Mouse (Mus musculus) heart, embryonic 14.5 days (tissue): ENCODE measurements at regions not wholly inside any gene's neighbourhood (a gene's known extent, or its start where the extent isn't known, plus 50 kb on each side); places are given as distances from the start of the nearest gene placed in this dataset.

Experiments
- ATAC-seq: fragments of 200-750 bp; cut with Nextera tagmentation; 2 replicates; pipeline ENCODE4 v1.8.0; 2017; ENCODE audit warnings: low read depth, moderate TSS enrichment; ENCODE audit not compliant: insufficient number of reproducible peaks, insufficient read depth, low FRiP score
- H3K27ac ChIP-seq, 2 experiments: fragments of 200-500 bp in 1 of 2; fragments of 300-500 bp in 1 of 2; sonication (generic) in 1 of 2; replicated peaks in 1 of 2; 2 replicates each; pipeline ENCODE4 v1.5.1; 2012 to 2014; ENCODE audit warnings: low read depth in 2 of 2, low read length in 2 of 2, control low read depth in 1 of 2, mild to moderate bottlenecking in 1 of 2, mixed read lengths in 1 of 2; ENCODE audit not compliant: control insufficient read depth in 1 of 2, insufficient read depth in 1 of 2
- H3K27me3 ChIP-seq: fragments of 300-500 bp; sonication (generic); 2 replicates; pipeline ENCODE4 v1.6.1; 2014; ENCODE audit warnings: mild to moderate bottlenecking, low read length, control low read depth; ENCODE audit not compliant: control insufficient read depth, insufficient read depth
- H3K36me3 ChIP-seq: fragments of 300-500 bp; sonication (generic); 2 replicates; pipeline ENCODE4 v1.6.1; 2014; ENCODE audit warnings: mild to moderate bottlenecking, control low read depth, low read length, mixed read lengths; ENCODE audit not compliant: control insufficient read depth, insufficient read depth
- H3K4me1 ChIP-seq, 2 experiments: fragments of 200-500 bp in 1 of 2; fragments of 300-500 bp in 1 of 2; sonication (generic) in 1 of 2; 2 replicates each; pipeline ENCODE4 v1.6.1; 2012 to 2014; ENCODE audit warnings: low read length in 2 of 2, control low read depth in 1 of 2, mixed read lengths in 1 of 2; ENCODE audit not compliant: control insufficient read depth in 2 of 2, insufficient read depth in 2 of 2
- H3K4me2 ChIP-seq: fragments of 300-500 bp; sonication (generic); 2 replicates; pipeline ENCODE4 v1.6.1; 2014; ENCODE audit warnings: mild to moderate bottlenecking, low read length
- H3K4me3 ChIP-seq, 2 experiments: fragments of 200-500 bp in 1 of 2; fragments of 300-500 bp in 1 of 2; sonication (generic) in 1 of 2; 2 replicates each; pipeline ENCODE4 v1.5.1; 2012 to 2014; ENCODE audit warnings: low read length in 2 of 2, mild to moderate bottlenecking in 2 of 2, control low read depth in 1 of 2, low read depth in 1 of 2, moderate library complexity in 1 of 2; ENCODE audit not compliant: control insufficient read depth in 1 of 2, insufficient read depth in 1 of 2
- H3K9ac ChIP-seq: fragments of 300-500 bp; sonication (generic); 2 replicates; pipeline ENCODE4 v1.6.1; 2014; ENCODE audit warnings: mild to moderate bottlenecking, low read length
- H3K9me3 ChIP-seq: fragments of 300-500 bp; sonication (generic); 2 replicates; pipeline ENCODE4 v1.6.1; 2016; ENCODE audit warnings: low read length, control low read depth; ENCODE audit not compliant: control insufficient read depth
- WGBS: fragments of 180-500 bp; shearing (Covaris S2); extraction: QIAGEN DNeasy Blood & Tissue Kit; methylation state at CpG from one replicate; pipeline ENCODE4 v1.1.7; 2014; 5-methylcytosine and 5-hydroxymethylcytosine counted together

- WGBS, result 59% methylated on average over 4 of the region's 4 CpGs
- no peak overlapping the region for H3K27ac ChIP-seq
- H3K4me2 ChIP-seq, result no peak overlapping the region
- no peaks in the 10 kb centered on the region for H3K4me1 ChIP-seq
- no peak overlapping the region for H3K4me3 ChIP-seq
- H3K27me3 ChIP-seq, result no peaks in the 10 kb centered on the region
- no peak for ATAC-seq
- no peaks in the 10 kb centered on the region for H3K36me3 ChIP-seq
- no peaks in the 10 kb centered on the region for H3K9me3 ChIP-seq
- H3K9ac ChIP-seq, result no peak overlapping the region
These were observed 53.3 kb upstream of the Creb5 start for GRCm38 (mm10) chr6:53233777-53234176.

DNA sequence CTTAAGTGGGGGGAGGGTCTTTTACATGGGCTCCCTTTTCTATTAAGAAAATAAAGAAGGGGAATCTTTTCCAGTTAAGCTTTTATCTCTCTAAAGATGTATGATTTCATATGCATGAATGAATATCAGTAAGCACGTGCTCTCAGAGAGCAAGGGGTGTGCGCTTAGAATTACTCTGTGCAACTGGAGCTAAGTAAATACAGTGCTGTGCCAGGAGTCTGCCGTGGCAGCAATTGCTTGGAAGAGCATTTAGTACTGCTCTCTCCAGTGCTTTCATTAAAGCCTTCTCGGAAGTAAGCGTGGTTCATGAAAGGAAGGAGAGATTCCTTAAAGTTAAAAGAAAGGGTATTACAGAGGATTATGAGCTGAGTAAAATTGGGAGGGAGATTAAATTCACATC is 54.5 kb upstream of the Creb5 start:
- no peaks in the 10 kb centered on the region for H3K9me3 ChIP-seq
- no peaks in the 10 kb centered on the region for H3K4me1 ChIP-seq
- ATAC-seq, result no peak
- H3K27ac ChIP-seq, result no peak overlapping the region
- H3K27me3 ChIP-seq, result no peaks in the 10 kb centered on the region
- no peak overlapping the region for H3K9ac ChIP-seq
- H3K36me3 ChIP-seq, result no peaks in the 10 kb centered on the region
- no peak overlapping the region for H3K4me3 ChIP-seq
- H3K4me2 ChIP-seq, result no peak overlapping the region
- 75% methylated on average over 5 of the region's 5 CpGs for WGBS

GRCm38 (mm10) chr6:53229350-53229749 is 57.7 kb upstream of the Creb5 start:
- Histone ChIP-seq H3K4me2 (no peak overlapping the region), H3K4me1 (no peaks in the 10 kb centered on the region), H3K9ac (no peak overlapping the region), H3K36me3 (no peaks in the 10 kb centered on the region), H3K4me3 (no peak overlapping the region), H3K27ac (no peak overlapping the region), H3K9me3 (no peaks in the 10 kb centered on the region), H3K27me3 (no peaks in the 10 kb centered on the region)
- ATAC-seq, result no peak
- 68% methylated on average over 6 of the region's 6 CpGs for WGBS

DNA sequence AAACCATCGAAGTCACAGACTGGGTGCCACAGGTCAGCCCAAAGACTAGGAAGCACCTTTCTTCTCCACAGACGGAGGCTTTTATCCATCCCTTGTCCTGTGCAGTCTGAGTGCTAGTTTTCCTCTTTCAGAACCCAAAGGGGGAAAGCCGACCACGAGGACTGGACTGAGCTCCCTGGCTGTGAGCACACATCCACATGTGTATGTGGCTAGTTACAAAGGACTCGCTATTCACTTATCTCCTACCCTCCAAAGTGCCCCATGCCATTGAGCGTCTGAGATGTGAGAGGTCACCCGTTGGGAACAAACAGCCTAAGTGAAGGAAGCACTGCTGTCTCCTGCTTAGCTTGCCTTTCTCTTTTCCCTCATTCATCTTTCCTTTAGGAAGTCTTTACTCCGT is 65.0 kb upstream of the Creb5 start:
- H3K4me1 ChIP-seq, result no peaks in the 10 kb centered on the region; a peak in 1 of 4 replicates
- WGBS, result 51% methylated on average over 8 of the region's 8 CpGs
- no peak for ATAC-seq

DNA sequence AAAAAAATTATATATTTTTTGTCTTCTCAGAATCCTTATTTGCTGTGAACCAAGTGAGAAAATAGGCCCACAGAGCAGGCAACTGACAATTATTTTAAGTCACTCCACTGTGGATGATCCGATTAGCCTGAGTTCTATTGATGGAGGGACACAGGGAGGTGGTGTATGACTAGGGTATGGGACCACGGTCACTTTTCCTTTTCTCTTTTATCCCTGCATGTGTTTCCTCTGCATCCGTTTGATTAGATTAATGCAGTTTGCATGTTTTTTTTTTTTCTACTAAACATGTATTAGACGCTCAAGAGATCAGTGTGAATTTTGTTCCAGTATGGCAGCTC is 65.4 kb upstream of the Creb5 start:
- no peak for ATAC-seq

More for the DNA sequence above, 65.0 kb upstream of the Creb5 start:
- no peak overlapping the region for H3K27ac ChIP-seq
- H3K27me3 ChIP-seq, result no peaks in the 10 kb centered on the region
- no peaks in the 10 kb centered on the region for H3K36me3 ChIP-seq
- no peak overlapping the region for H3K4me2 ChIP-seq
- H3K9me3 ChIP-seq, result no peaks in the 10 kb centered on the region
- H3K4me3 ChIP-seq, result no peak overlapping the region
- no peak overlapping the region for H3K9ac ChIP-seq

GRCm38 (mm10) chr6:53220784-53221667 is 66.0 kb upstream of the Creb5 start:
- Histone ChIP-seq H3K9ac (no peak overlapping the region), H3K9me3 (no peaks in the 10 kb centered on the region), H3K27ac (no peak overlapping the region), H3K27me3 (no peaks in the 10 kb centered on the region), H3K4me2 (no peak overlapping the region), H3K4me3 (no peak overlapping the region), H3K36me3 (no peaks in the 10 kb centered on the region), H3K4me1 (no peaks in the 10 kb centered on the region; a peak in 1 of 4 replicates)
- 71% methylated on average over 18 of the region's 18 CpGs for WGBS
- no peak for ATAC-seq

More for the DNA sequence above, 65.4 kb upstream of the Creb5 start:
- Histone ChIP-seq H3K27me3 (no peaks in the 10 kb centered on the region), H3K4me3 (no peak overlapping the region), H3K9ac (no peak overlapping the region), H3K27ac (no peak overlapping the region), H3K9me3 (no peaks in the 10 kb centered on the region), H3K4me2 (no peak overlapping the region), H3K36me3 (no peaks in the 10 kb centered on the region), H3K4me1 (no peaks in the 10 kb centered on the region; a peak in 1 of 4 replicates)
- WGBS, result 88% methylated on average over 4 of the region's 4 CpGs

- Histone ChIP-seq H3K9me3 (no peaks in the 10 kb centered on the region), H3K27me3 (no peaks in the 10 kb centered on the region), H3K4me3 (no peak overlapping the region), H3K27ac (no peak overlapping the region), H3K9ac (no peak overlapping the region), H3K36me3 (no peaks in the 10 kb centered on the region), H3K4me2 (no peak overlapping the region), H3K4me1 (no peaks in the 10 kb centered on the region; a peak in 1 of 4 replicates)
- WGBS, result 72% methylated on average over 10 of the region's 10 CpGs
- ATAC-seq, result no peak
These were observed 68.2 kb upstream of the Creb5 start for GRCm38 (mm10) chr6:53218871-53219286.
